Mouse (Mus musculus) G1E (cell line): ENCODE data around the gene Irgq.

ENCODE experiments used
- CTCF ChIP-seq: IDR thresholded peaks from 2 replicates; pipeline ENCODE4 v1.5.1; 2012; ENCODE audit warnings: low read depth, low read length, inconsistent platforms, mixed read lengths
- GATA1 ChIP-seq: IDR thresholded peaks from 2 replicates; pipeline ENCODE4 v1.6.1; 2012; ENCODE audit warnings: borderline replicate concordance, low read length, inconsistent platforms, mixed read lengths
- TAL1 ChIP-seq: conservative IDR thresholded peaks from 2 replicates; pipeline ENCODE4 v1.6.1; 2012; ENCODE audit warnings: low read depth, low read length, inconsistent platforms, mixed read lengths

GRCm38 (mm10) chr7:24547534-24548036, 17.1 kb downstream of the Irgq start:
- no peak for TF ChIP-seq CTCF
- no peak for TF ChIP-seq GATA1
- TF ChIP-seq TAL1: no peak
